Mouse (Mus musculus) CH12.LX (cell line): ENCODE results near the gene Cfap54. TPM values are rescaled to one million over a fixed set of nuclear protein-coding genes. Genes with fewer than 3 reads are reported as not detected.

Experiments
- DNase-seq: peaks from one replicate; pipeline ENCODE4 v3.0.0-alpha.2; 2013; ENCODE audit errors: extremely low read depth
- H3K27ac ChIP-seq: 2 replicates; pipeline ENCODE4 v1.5.1; 2012; ENCODE audit warnings: low read depth, mild to moderate bottlenecking, control low read depth, moderate library complexity; ENCODE audit not compliant: insufficient read depth
- H3K27me3 ChIP-seq: replicated peaks from 2 replicates; pipeline ENCODE3; 2012; ENCODE audit warnings: inconsistent platforms
- H3K36me3 ChIP-seq, 2 experiments: replicated peaks in 1 of 2; 2 replicates each; pipeline versions ENCODE3 to v1.6.1; 2012; ENCODE audit warnings: inconsistent platforms in 1 of 2, low read length in 1 of 2, mild to moderate bottlenecking in 1 of 2, mixed read lengths in 1 of 2, moderate library complexity in 1 of 2; ENCODE audit not compliant: control insufficient read depth in 1 of 2, insufficient read depth in 1 of 2
- H3K4me1 ChIP-seq, 2 experiments: 2 replicates each; pipeline ENCODE4 v1.6.1; 2012; ENCODE audit warnings: inconsistent platforms in 1 of 2, moderate library complexity in 1 of 2; ENCODE audit not compliant: insufficient read depth in 2 of 2, control insufficient read depth in 1 of 2
- H3K4me2 ChIP-seq: 2 replicates; pipeline ENCODE4 v1.6.1; 2012; ENCODE audit warnings: low read depth, mild to moderate bottlenecking, control low read depth; ENCODE audit not compliant: poor library complexity, insufficient read depth, severe bottlenecking
- H3K4me3 ChIP-seq, 3 experiments: fragments of 150-350 bp in 1 of 3; sonication (generic) in 1 of 3; replicated peaks in 1 of 3; 2 replicates each; pipeline versions ENCODE3 to v1.5.1; 2011 to 2012; ENCODE audit warnings: low read depth in 2 of 3, low read length in 2 of 3, mild to moderate bottlenecking in 2 of 3, moderate library complexity in 2 of 3, control low read depth in 1 of 3, improper control_type of control experiment in 1 of 3, inconsistent platforms in 1 of 3, mixed read lengths in 1 of 3; ENCODE audit not compliant: poor library complexity in 1 of 3
- H3K79me2 ChIP-seq: replicated peaks from 2 replicates; pipeline ENCODE4 v1.6.1; 2012; ENCODE audit warnings: mild to moderate bottlenecking, moderate library complexity; ENCODE audit not compliant: control insufficient read depth, poor library complexity, insufficient read depth, severe bottlenecking; ENCODE audit errors: extremely low read depth
- H3K9ac ChIP-seq: 2 replicates; pipeline ENCODE4 v1.6.1; 2012; ENCODE audit warnings: low read depth, mild to moderate bottlenecking, control low read depth, moderate library complexity; ENCODE audit not compliant: insufficient read depth
- H3K9me3 ChIP-seq: replicated peaks from 2 replicates; pipeline ENCODE3; 2012; ENCODE audit warnings: low read length, inconsistent platforms, mixed read lengths
- BHLHE40 ChIP-seq: IDR thresholded peaks from 2 replicates; pipeline ENCODE4 v1.6.1; 2011; ENCODE audit warnings: mild to moderate bottlenecking, low read depth, low read length, improper control_type of control experiment
- CHD1 ChIP-seq: IDR thresholded peaks from 2 replicates; pipeline ENCODE4 v1.6.1; 2012; ENCODE audit warnings: low read depth, low read length, improper control_type of control experiment, inconsistent platforms
- CHD2 ChIP-seq: IDR thresholded peaks from 2 replicates; pipeline ENCODE4 v1.6.1; 2011; ENCODE audit warnings: low read length, improper control_type of control experiment
- CTCF ChIP-seq, 2 experiments: IDR thresholded peaks in 1 of 2; conservative IDR thresholded peaks in 1 of 2; 2 replicates each; pipeline ENCODE4 v1.5.1; 2011 to 2012; ENCODE audit warnings: low read depth in 2 of 2, low read length in 2 of 2, improper control_type of control experiment in 1 of 2, inconsistent platforms in 1 of 2, mild to moderate bottlenecking in 1 of 2, moderate library complexity in 1 of 2
- ELF1 ChIP-seq: IDR thresholded peaks from 2 replicates; pipeline ENCODE4 v1.6.1; 2014; ENCODE audit warnings: low read depth, mild to moderate bottlenecking, inconsistent platforms, low read length, improper control_type of control experiment
- HCFC1 ChIP-seq: IDR thresholded peaks from 2 replicates; pipeline ENCODE4 v1.6.1; 2012; ENCODE audit warnings: low read depth, mild to moderate bottlenecking, inconsistent platforms, low read length, improper control_type of control experiment
- JUN ChIP-seq: IDR thresholded peaks from 2 replicates; pipeline ENCODE4 v1.6.1; 2011; ENCODE audit warnings: low read depth, mild to moderate bottlenecking, low read length, improper control_type of control experiment, moderate library complexity; ENCODE audit not compliant: insufficient read depth
- JUND ChIP-seq: conservative IDR thresholded peaks from 2 replicates; pipeline ENCODE4 v1.6.1; 2011; ENCODE audit warnings: low read depth, low read length, improper control_type of control experiment
- KAT2A ChIP-seq: IDR thresholded peaks from 2 replicates; pipeline ENCODE4 v1.6.1; 2012; ENCODE audit warnings: low read length, improper control_type of control experiment, inconsistent platforms; ENCODE audit not compliant: insufficient replicate concordance
- MAFK ChIP-seq: IDR thresholded peaks from 2 replicates; pipeline ENCODE4 v1.6.1; 2011; ENCODE audit warnings: low read length, improper control_type of control experiment; ENCODE audit not compliant: insufficient replicate concordance
- MAZ ChIP-seq: IDR thresholded peaks from 2 replicates; pipeline ENCODE4 v1.6.1; 2012; ENCODE audit warnings: low read depth, mild to moderate bottlenecking, inconsistent platforms, low read length, improper control_type of control experiment, moderate library complexity
- MEF2A ChIP-seq: IDR thresholded peaks from 2 replicates; pipeline ENCODE4 v1.6.1; 2014; ENCODE audit warnings: low read depth, mild to moderate bottlenecking, inconsistent platforms, low read length, improper control_type of control experiment, borderline replicate concordance
- NRF1 ChIP-seq: IDR thresholded peaks from 2 replicates; pipeline ENCODE4 v1.6.1; 2014; ENCODE audit warnings: low read depth, mild to moderate bottlenecking, inconsistent platforms, low read length, improper control_type of control experiment, moderate library complexity
- PAX5 ChIP-seq: IDR thresholded peaks from 2 replicates; pipeline ENCODE4 v1.6.1; 2012; ENCODE audit warnings: low read length, inconsistent platforms, mixed read lengths
- RAD21 ChIP-seq: IDR thresholded peaks from 2 replicates; pipeline ENCODE4 v1.6.1; 2011; ENCODE audit warnings: low read depth, mild to moderate bottlenecking, low read length, improper control_type of control experiment, moderate library complexity
- RCOR1 ChIP-seq: conservative IDR thresholded peaks from 2 replicates; pipeline ENCODE4 v1.6.1; 2012; ENCODE audit warnings: low read depth, mild to moderate bottlenecking, inconsistent platforms, low read length, improper control_type of control experiment
- SIN3A ChIP-seq: IDR thresholded peaks from 2 replicates; pipeline ENCODE4 v1.6.1; 2012; ENCODE audit warnings: low read length, improper control_type of control experiment, inconsistent platforms
- SMC3 ChIP-seq: IDR thresholded peaks from 2 replicates; pipeline ENCODE4 v1.6.1; 2011; ENCODE audit warnings: low read depth, low read length, improper control_type of control experiment
- TBP ChIP-seq: conservative IDR thresholded peaks from 2 replicates; pipeline ENCODE4 v1.6.1; 2011; ENCODE audit warnings: low read depth, low read length, improper control_type of control experiment
- TCF12 ChIP-seq: IDR thresholded peaks from 2 replicates; pipeline ENCODE4 v1.6.1; 2014; ENCODE audit warnings: low read depth, mild to moderate bottlenecking, inconsistent platforms, low read length, improper control_type of control experiment
- UBTF ChIP-seq: IDR thresholded peaks from 2 replicates; pipeline ENCODE4 v1.6.1; 2012; ENCODE audit warnings: low read depth, mild to moderate bottlenecking, inconsistent platforms, low read length, improper control_type of control experiment, moderate library complexity
- USF1 ChIP-seq: IDR thresholded peaks from 2 replicates; pipeline ENCODE4 v1.6.1; 2014; ENCODE audit warnings: low read depth, mild to moderate bottlenecking, inconsistent platforms, low read length, improper control_type of control experiment
- ZC3H11A ChIP-seq: IDR thresholded peaks from 2 replicates; pipeline ENCODE4 v1.6.1; 2012; ENCODE audit warnings: low read depth, mild to moderate bottlenecking, inconsistent platforms, low read length, improper control_type of control experiment
- ZKSCAN1 ChIP-seq: IDR thresholded peaks from 2 replicates; pipeline ENCODE4 v1.6.1; 2012; ENCODE audit warnings: low read depth, inconsistent platforms, low read length, improper control_type of control experiment, borderline replicate concordance
- ZMIZ1 ChIP-seq: IDR thresholded peaks from 2 replicates; pipeline ENCODE4 v1.6.1; 2012; ENCODE audit warnings: low read depth, mild to moderate bottlenecking, inconsistent platforms, low read length, improper control_type of control experiment
- dilution Hi-C: fragments of 300-500 bp; cut with MboI; formaldehyde crosslinking; loops from 2 replicates; pipeline ENCODE4 v1.14.3; 2020; ENCODE audit warnings: low sequenced_read_pairs; ENCODE audit not compliant: extremely low pct_unique_long_range_greater_than_20kb, extremely low pct_ligation_motif_present
- in situ Hi-C: fragments of 300-500 bp; cut with MboI; formaldehyde crosslinking; loops from 3 replicates; pipeline ENCODE4 v1.14.3; 2019; ENCODE audit warnings: low sequenced_read_pairs, low pct_ligation_motif_present, low pct_unique_long_range_greater_than_20kb, mixed read lengths
- polyA plus RNA-seq: library from polyadenylated mRNA; unstranded; fragments of >175 nt; gene quantifications from 2 replicates; pipeline ENCODE4 v1.2.1, GENCODE M21; 2012; ENCODE audit warnings: low read depth; ENCODE audit not compliant: insufficient read length
- total RNA-seq, 2 experiments: library from RNA; depleted of rRNA; stranded (reverse); fragments of 300-350 nt in 1 of 2; fragments of >200 nt in 1 of 2; gene quantifications; 2 replicates each; pipeline ENCODE4 v1.2.3; 2012 to 2014

Gene Cfap54
- total and polyA plus RNA-seq, 3 experiments = 0.38 to 1.3 (median 1.3) TPM

- H3K9me3 ChIP-seq = peaks cover 3% of the 10 kb centered on the region
- H3K4me3 ChIP-seq = no peak overlapping the region
- no peak for TF ChIP-seq MAZ
- TF ChIP-seq PAX5 = no peak
- TF ChIP-seq, all 38 proteins: peak for 0
- no peak overlapping the region for H3K9ac ChIP-seq
- in situ Hi-C loops = no loop called here
- no peak overlapping the region for H3K4me2 ChIP-seq
- H3K27ac ChIP-seq = no peak overlapping the region
- H3K27me3 ChIP-seq = no peaks in the 10 kb centered on the region
- no peak for DNase-seq
- no peaks in the 10 kb centered on the region for H3K79me2 ChIP-seq
- no peaks in the 10 kb centered on the region for H3K36me3 ChIP-seq
- no peaks in the 10 kb centered on the region for H3K4me1 ChIP-seq
- dilution Hi-C loops = no loop called here
Measured at GRCm38 (mm10) chr10:93111412-93111811, 30.0 kb upstream of the Cfap54 start.

GRCm38 (mm10) chr10:93105358-93105757, 23.9 kb upstream of the Cfap54 start:
- Histone ChIP-seq H3K4me2 (no peak overlapping the region), H3K4me1 (no peaks in the 10 kb centered on the region), H3K36me3 (no peaks in the 10 kb centered on the region), H3K4me3 (no peak overlapping the region), H3K79me2 (no peaks in the 10 kb centered on the region), H3K27me3 (peaks cover 2% of the 10 kb centered on the region), H3K27ac (no peak overlapping the region), H3K9me3 (no peaks in the 10 kb centered on the region), H3K9ac (no peak overlapping the region)
- DNase-seq = no peak
- dilution Hi-C loops = no loop called here
- in situ Hi-C loops = no loop called here
- TF ChIP-seq UBTF = no peak
- TF ChIP-seq CHD2 = no peak
- no peak for TF ChIP-seq MEF2A
- no peak for TF ChIP-seq SMC3
- no peak for TF ChIP-seq BHLHE40
- no peak for TF ChIP-seq ZMIZ1
- TF ChIP-seq USF1 = no peak
- TF ChIP-seq TBP = no peak

GRCm38 (mm10) chr10:93104357-93104756, 22.9 kb upstream of the Cfap54 start:
- dilution Hi-C loops = no loop called here

More at GRCm38 (mm10) chr10:93104357-93104756, 22.9 kb upstream of the Cfap54 start:
- Histone ChIP-seq H3K9me3 (no peaks in the 10 kb centered on the region), H3K4me1 (no peaks in the 10 kb centered on the region), H3K36me3 (no peaks in the 10 kb centered on the region), H3K27ac (no peak overlapping the region)
- no peak for DNase-seq
- TF ChIP-seq SIN3A (no peak), JUND (no peak), USF1 (no peak), CTCF (conservative IDR thresholded peaks at IDR 0.05 in 1 of 2, IDR thresholded peaks at IDR 0.05 in 1 of 2; ENCODE audit: low read depth in 2 of 2, low read length in 2 of 2) (no peak), TCF12 (no peak), NRF1 (no peak), JUN (no peak), MAFK (no peak), KAT2A (no peak), ZC3H11A (no peak), HCFC1 (no peak), RCOR1 (no peak), ELF1 (no peak), BHLHE40 (no peak), RAD21 (no peak), PAX5 (no peak), MEF2A (no peak), MAZ (no peak), CHD1 (no peak), ZKSCAN1 (no peak)
- TF ChIP-seq, all 38 proteins: peak for 0
- H3K27me3 ChIP-seq = peaks cover 2% of the 10 kb centered on the region
- in situ Hi-C loops = no loop called here
- no peak overlapping the region for H3K9ac ChIP-seq
- H3K4me2 ChIP-seq = no peak overlapping the region
- H3K79me2 ChIP-seq = no peaks in the 10 kb centered on the region
- H3K4me3 ChIP-seq = no peak overlapping the region
